Mouse (Mus musculus) left cerebral cortex, postnatal 14 days (tissue): ENCODE measurements around the gene Ppp1r11. TPM values are rescaled to one million over a fixed set of nuclear protein-coding genes. Genes with fewer than 3 reads are reported as not detected.
A peak's percentile ranks its signal among the peaks of the same experiment; 100 is the strongest.

Source experiments
- DNase-seq, 2 experiments: peaks; one replicate each; pipeline ENCODE4 v3.0.0; 2021 to 2022; ENCODE audit warnings: low spot score in 2 of 2, mixed read lengths in 1 of 2
- intact Hi-C: fragments of 180-260 bp; cut with DNase I; formaldehyde crosslinking; loops from one replicate; pipeline ENCODE4 v1.15.1; 2025
- total RNA-seq, 2 experiments: library from RNA; stranded (reverse); gene quantifications; 2 replicates each; pipeline ENCODE4 v1.2.3; 2021

Gene Ppp1r11
- total RNA-seq, 2 experiments from 2014 or later, result 108 to 109 TPM

DNA sequence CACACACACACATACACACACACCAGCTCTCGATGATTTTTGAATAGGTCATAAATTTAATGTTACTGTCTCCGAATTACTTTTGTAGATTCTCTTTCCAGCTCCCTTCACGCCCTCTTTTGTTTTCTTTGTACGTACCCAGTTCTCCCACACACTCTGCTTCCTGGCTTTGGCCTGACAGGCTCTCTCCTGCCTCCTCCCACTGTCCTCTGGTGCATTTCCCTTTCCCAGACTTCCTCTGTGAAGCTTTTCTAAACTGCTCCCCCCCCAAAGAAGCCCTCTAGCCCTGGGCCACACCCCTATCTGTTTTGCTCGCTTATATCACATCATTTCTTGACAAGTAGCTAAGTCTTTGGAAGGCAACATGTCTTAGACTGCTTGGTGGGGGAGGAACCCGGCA, 21.3 kb downstream of the Ppp1r11 start:
- DNase-seq, result no peak
- intact Hi-C loops, result no loop called here

DNA sequence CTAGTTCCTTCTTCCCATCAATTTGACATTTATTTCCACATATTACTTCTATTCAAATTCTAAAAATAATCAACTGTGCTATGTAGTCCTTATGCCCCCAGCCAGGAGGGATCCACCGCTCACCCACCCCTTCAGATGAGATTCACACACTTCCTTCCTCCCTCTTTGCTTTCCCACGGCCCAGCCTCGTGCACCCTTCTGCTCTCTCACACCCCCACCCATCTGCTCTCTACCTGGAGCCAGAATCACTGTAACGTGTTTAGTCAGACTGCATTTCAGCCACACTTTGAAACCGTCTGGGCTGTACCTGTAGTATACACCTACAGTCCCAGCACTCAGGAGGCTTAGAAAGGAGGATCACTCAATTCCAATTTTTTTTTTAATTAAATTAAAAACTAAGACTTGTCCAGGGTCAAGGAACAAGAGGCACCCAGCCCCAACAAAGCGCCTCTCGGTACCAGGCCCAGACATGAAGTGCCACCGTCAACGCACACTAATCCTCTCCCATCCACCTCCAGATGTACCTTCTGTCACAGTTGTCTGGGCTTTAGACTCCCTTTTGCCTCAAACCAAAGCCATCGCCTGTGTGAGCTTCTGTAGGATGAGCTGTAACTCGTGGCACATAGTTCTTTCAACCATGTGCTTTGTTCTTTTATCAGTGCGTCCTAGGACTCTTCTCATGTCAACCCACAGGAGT, 22.2 kb downstream of the Ppp1r11 start:
- intact Hi-C loops, result no loop called here
- no peak for DNase-seq

DNA sequence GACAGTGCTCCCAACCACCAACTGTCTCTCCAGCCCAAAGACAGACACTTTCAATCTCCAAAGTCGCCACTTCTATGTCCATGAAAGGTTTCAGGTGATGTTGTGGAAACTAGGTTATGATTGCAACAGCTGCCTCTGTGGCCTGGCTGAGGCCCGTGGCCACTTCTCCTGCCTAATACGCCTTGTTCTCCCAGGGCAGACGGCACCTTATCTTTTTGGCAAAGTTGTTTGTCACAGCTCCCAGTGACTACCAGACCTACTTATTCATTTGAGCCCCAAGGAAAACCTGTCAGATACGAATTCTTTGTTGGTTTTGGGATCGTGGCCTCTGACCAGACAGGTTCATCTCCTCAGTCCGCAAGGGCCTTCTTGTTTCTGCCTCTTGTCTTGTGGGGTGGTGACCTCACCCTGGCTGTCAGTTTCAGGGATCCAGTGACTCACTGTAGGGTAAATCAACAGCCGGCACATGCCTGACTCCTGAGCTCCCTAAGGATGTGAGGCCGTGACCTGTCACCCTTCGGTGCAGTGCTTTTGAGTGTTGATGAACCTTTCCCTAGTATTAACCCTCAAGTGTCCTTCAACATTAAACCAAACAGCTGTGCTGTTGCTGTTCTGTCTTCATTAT, 23.9 kb downstream of the Ppp1r11 start:
- no peak for DNase-seq
- intact Hi-C loops, result no loop called here

DNA sequence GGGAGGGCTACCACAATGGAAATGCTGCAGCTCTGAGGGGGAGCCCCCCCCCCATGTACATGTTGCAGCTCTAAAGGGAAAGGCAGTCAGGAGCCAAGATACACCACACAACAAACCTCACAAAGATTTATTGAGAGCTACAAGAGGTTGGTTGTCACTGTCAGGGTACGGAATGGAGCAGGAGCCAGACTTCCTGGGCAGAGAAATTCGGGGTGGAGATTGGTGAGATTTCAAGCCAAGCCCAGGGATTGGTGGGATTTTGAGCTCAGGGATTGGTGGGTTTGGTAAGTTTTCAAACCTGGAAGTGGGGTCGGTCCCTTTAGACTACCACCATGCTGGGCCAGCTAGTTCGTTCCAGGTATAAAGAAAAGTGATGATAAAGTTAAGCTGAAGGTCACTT, 28.1 kb downstream of the Ppp1r11 start:
- intact Hi-C loops, result no loop called here
- DNase-seq, result no peak

DNA sequence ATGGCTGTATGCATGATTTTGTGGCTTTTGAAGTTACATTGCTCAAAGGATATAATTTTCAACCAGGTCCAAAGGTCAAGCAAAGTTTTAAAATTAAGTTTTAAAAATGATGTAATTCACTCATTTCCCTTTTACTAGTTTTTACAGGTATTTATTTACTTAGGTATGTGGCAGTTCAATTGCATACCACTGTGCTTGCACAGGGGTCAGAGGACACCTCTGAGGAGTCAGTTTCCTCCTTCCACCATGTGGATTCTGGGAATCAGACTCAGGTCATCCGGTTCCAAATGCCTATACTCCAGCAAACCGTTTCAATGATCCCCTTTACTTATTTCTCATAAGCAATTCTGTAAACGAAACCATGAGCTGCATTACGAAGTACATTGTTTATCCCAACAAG, 28.8 kb downstream of the Ppp1r11 start:
- no peak for DNase-seq
- intact Hi-C loops, result no loop called here

DNA sequence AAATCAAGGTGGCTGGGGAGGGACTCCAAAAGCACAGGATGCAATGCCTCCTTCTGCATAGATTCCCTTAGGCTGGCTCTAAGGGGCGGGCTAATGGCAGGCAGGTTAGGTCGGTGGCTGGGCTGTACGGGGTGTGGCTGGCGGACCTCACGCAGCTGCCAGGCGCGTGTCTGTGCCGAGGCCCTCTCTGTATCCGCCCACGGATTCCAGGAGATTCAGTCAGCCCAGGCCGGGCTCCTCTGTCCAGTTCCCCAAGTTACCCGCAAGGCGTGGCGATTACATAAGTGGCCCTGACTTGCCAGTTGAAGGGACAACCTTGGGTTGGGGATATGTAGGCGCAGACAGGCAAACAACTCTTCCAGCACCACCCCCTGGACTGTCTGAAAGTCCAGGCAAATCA, 31.3 kb downstream of the Ppp1r11 start:
- intact Hi-C loops, result no loop called here
- DNase-seq, result no peak

DNA sequence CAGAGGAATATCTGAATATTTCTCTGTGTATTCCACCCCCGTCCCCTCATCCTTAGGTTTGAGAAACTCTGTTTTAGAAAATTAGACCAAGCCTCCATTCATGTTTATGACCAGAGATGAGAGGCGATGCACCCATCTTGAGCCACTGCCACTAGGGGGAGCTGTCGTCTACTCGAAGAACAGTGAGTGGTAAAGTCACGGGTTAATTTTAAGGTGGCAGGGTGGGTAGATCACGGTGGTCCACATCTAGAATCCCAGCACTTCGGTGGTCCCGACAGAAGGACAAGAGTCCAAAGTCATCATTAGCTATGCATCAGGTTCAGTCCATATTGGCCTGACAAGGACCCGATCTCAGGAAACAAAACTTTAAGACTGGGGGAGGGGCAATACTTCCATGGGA, 36.5 kb downstream of the Ppp1r11 start:
- intact Hi-C loops, result loop anchor here (2.0 kb wide), 1 partner anchor 134 kb away; no protein-coding TSS in a partner anchor
- peak; percentile 51 to 63 for DNase-seq

DNA sequence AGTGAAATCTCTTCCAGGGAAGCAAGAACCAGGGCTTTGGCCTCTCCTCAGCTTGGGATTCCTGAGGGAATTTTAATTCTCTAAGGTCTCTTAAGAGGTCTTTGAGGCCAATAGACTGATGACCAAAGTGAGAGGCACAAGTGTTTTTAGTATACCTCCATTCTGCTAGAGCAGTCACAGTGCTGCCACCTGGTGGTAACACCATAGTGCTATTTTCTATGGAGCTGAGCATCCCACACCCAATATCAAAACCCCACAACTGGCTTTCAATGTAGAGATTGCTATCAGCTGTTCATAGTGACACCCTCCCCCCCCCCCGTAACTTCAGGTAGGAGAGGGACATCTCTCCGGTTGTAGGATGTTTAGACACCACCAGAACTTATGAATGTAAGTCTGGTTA, 37.4 kb downstream of the Ppp1r11 start:
- intact Hi-C loops, result loop anchor here (2.0 kb wide), 1 partner anchor 135 kb away; no protein-coding TSS in a partner anchor
- peak; percentile 69 to 83 for DNase-seq

DNA sequence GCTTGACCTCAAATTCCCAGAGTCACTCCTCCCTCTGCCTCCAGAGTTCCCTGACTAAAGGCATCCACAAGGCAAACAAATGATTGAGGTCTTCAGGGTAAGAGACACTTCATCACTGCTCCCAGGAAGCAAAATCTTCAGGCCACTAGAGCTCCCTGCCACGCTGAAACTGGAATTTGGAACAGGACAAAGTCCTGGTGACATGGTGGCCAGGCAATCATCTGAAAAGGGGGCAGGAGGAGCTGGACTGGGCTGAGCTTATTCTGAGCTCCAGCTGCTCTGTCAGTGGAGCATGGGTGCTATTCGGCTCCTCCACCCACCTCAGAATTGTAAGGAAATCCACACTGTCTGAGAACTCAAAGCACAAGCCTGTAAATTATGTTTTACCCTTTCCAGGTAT, 39.5 kb downstream of the Ppp1r11 start:
- DNase-seq, result no peak
- intact Hi-C loops, result no loop called here

DNA sequence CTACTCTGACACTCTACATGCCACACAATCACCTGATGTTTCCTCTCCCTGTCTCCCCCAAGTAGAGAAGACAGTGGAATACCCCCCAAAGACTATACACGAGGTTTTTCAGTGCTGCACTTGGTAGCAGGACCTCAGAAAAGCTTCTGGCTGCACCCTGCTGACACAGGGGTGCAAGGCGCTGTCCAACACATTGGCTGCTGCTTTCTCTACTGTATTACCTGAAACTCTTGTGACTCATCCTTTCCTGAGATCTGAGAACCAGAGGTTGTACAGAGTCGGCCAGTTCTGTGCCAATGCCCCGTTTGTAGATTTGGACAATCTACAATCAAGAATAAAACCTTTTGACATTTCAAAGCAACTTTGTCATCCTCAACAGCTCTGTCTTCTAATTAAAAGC, 41.7 kb downstream of the Ppp1r11 start:
- no peak for DNase-seq
- intact Hi-C loops, result no loop called here

DNA sequence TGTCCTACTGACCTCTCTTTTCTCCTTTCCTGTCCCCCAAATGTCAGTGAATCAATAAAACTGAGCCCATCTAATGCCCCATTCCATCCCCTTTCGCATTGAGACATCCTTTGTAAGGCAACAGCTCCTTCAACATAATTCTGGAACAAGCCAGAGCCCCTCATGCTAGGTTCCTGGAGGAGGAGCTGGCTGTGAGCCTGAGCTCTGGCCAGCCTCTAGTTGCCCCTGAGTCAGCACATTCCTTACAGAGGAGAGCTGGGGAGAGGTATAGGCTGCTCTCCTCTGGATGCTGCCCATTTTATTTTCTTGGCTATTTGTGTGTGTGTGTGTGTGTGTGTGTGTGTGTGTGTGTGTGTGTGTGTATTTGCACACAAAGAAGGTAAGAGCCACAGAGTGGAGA, 43.3 kb downstream of the Ppp1r11 start:
- no peak for DNase-seq
- intact Hi-C loops, result no loop called here

DNA sequence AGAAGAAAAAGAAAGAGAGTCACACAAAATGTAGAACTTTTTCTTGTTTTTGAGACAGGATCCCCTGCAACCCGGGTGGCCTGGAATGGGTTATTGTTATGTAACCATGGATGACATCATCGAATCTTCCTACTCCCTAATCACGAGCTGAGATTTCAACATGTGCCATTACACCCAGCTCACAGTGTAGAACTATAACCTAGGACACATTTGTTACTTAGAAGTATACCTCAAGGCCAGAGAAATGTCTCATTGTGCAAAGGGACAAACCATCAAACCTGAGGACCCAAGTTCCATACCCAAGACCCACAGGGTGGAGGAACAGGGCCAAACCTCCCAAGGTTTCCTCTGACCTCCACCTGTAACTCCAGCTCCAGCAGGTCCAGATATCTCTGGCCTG, 47.9 kb downstream of the Ppp1r11 start:
- intact Hi-C loops, result no loop called here
- DNase-seq, result no peak

DNA sequence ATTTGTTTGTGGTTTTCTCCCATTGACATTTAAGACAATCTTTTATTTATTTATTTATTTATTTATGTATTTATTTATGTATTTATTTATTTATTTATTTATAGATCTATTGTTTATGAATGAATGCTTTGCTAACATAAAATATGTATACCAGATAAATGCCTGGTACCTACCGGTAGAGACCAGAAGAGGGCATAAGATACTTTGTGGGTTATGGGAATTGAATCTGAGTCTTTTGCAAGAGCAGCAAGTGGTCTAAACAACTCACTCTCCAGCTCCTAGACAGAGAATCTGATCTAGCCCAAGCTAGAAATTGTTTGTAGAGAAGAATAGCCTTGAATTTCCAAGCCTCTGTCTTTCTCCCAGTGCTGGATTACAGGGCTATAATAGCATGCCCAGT, 50.9 kb downstream of the Ppp1r11 start:
- no peak for DNase-seq
- intact Hi-C loops, result no loop called here

DNA sequence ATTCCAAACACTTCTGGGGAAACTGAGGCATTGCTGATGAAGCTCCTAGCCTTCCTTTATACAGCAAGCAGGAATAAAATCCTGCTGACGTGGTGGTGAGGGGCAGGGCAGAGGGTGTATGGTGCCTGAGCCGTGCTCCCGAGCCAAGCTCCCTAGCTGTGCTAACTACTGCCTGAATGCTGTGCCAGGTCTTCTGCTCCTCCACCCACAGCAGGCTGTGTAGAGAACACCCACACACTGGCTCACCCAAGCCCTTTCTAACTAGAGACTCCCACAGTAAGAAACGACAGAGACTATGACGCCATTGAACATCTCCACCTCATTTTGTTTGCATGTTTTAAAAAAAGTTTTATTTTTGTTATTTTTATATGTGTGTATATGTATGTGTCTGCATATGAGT, 51.5 kb downstream of the Ppp1r11 start:
- peak; percentile 7 to 18 for DNase-seq
- intact Hi-C loops, result no loop called here

DNA sequence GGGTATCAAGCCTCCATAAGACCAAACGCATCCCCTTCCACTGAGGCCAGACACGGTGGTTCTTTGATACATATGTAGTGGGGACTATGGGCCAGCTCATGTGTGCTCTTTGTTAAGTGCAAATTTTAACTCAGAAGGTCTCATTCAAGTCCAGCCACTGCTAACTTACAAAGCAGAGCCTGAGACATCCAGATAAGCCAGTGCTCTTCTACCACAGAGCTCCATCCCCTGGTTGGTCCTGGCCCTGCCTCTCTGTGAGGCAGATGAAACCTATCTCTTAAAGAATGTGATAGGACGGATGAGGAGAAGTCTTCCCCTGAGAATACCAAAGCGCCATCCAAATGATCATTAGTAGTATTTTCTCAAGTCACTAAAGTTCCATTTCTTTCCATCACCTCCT, 52.2 kb downstream of the Ppp1r11 start:
- intact Hi-C loops, result no loop called here
- DNase-seq, result no peak

Other genes with a start within 250 kb of the Ppp1r11 start
- not detected for gene H2-M10.5, start 178.8 kb downstream of the Ppp1r11 start, total RNA-seq
- not detected for gene H2-M10.6, start 139.6 kb downstream of the Ppp1r11 start, total RNA-seq
- 10 to 100 TPM; 20.8 to 25.0 TPM for gene Trim26, start 114.6 kb downstream of the Ppp1r11 start, total RNA-seq
- not detected for gene Trim15, start 84.5 kb downstream of the Ppp1r11 start, total RNA-seq
- gene Trim10, start 82.2 kb downstream of the Ppp1r11 start, total RNA-seq, result under 1 TPM in 1 of 2 experiments, not detected in 1; 0.15 TPM
- gene Trim40, start 61.6 kb downstream of the Ppp1r11 start, total RNA-seq, result not detected
- gene Trim31, start 53.6 kb downstream of the Ppp1r11 start, total RNA-seq, result not detected
- 1 to 10 TPM; 2.1 to 3.5 TPM for gene Rnf39, start 8.8 kb downstream of the Ppp1r11 start, total RNA-seq
- gene Znrd1, start 6.8 kb upstream of the Ppp1r11 start, total RNA-seq, result 10 to 100 TPM; 28.4 to 31.8 TPM
- gene Znrd1as, start 6.9 kb upstream of the Ppp1r11 start, total RNA-seq, result 1 to 10 TPM; 4.3 to 4.6 TPM
- gene 2410137M14Rik, start 29.5 kb upstream of the Ppp1r11 start, total RNA-seq, result not detected
- gene H2-M5, start 37.8 kb upstream of the Ppp1r11 start, total RNA-seq, result 1 to 10 TPM; 1.9 to 2.7 TPM
- 10 to 100 TPM; 25.9 to 27.9 TPM for gene Zfp57, start 49.4 kb upstream of the Ppp1r11 start, total RNA-seq
- 10 to 100 TPM; 23.9 to 46.1 TPM for gene Mog, start 71.7 kb upstream of the Ppp1r11 start, total RNA-seq
- 100 to 1,000 TPM; 629 to 637 TPM for gene Gabbr1, start 94.2 kb upstream of the Ppp1r11 start, total RNA-seq
- under 1 TPM in 1 of 2 experiments, not detected in 1; 0.13 TPM for gene Olfr90, start 136.8 kb upstream of the Ppp1r11 start, total RNA-seq
- gene Olfr91, start 146.5 kb upstream of the Ppp1r11 start, total RNA-seq, result not detected
- gene Olfr92, start 168.3 kb upstream of the Ppp1r11 start, total RNA-seq, result not detected
- not detected for gene Olfr93, start 209.8 kb upstream of the Ppp1r11 start, total RNA-seq
- gene Ubd, start 242.2 kb upstream of the Ppp1r11 start, total RNA-seq, result not detected
- gene Olfr94, start 249.3 kb upstream of the Ppp1r11 start, total RNA-seq, result not detected